Mouse (Mus musculus) megakaryocyte, embryonic 14.5 days (primary cell): ENCODE measurements around the gene BC107364.
"Not testable (repeated sequence)": the region's sequence is repeated elsewhere in the genome, so short reads cannot be mapped to it uniquely, and the experiment has no call there.

Source experiments
- FLI1 ChIP-seq: IDR thresholded peaks from 2 replicates; pipeline ENCODE4 v1.6.1; 2012; ENCODE audit warnings: low read length, inconsistent platforms, mixed read lengths
- GATA1 ChIP-seq: IDR thresholded peaks from 3 replicates; pipeline ENCODE4 v1.6.1; 2012; ENCODE audit warnings: mixed read lengths, low read length, inconsistent platforms, borderline replicate concordance

DNA sequence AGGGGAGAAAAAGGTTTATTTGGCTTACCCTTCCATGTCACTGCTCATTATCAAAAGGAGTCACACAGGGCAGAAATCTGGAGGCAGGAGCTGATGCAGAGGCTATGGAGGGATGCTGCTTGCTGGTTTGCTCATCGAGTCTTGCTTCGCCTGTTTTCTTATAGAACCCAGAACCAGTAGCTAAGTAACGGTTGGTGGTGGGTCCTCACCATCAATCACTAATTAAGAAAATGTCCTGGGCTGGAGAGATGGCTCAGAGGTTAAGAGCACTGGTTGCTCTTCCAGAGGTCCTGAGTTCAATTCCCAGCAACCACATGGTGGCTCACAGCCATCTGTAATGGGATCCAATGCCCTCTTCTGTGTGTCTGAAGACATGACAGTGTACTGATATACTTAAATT is 16.2 kb upstream of the BC107364 start:
- TF ChIP-seq GATA1, FLI1: not testable (repeated sequence)
